Mouse (Mus musculus) megakaryocyte, embryonic 14.5 days (primary cell): ENCODE measurements around the gene Cabp1.

Experiments
- FLI1 ChIP-seq: IDR thresholded peaks from 2 replicates; pipeline ENCODE4 v1.6.1; 2012; ENCODE audit warnings: low read length, inconsistent platforms, mixed read lengths
- GATA1 ChIP-seq: IDR thresholded peaks from 3 replicates; pipeline ENCODE4 v1.6.1; 2012; ENCODE audit warnings: mixed read lengths, low read length, inconsistent platforms, borderline replicate concordance

GRCm38 (mm10) chr5:115237803-115238728 lies 43.9 kb upstream of the Cabp1 start:
- no peak for TF ChIP-seq GATA1
- no peak for TF ChIP-seq FLI1
